Mouse (Mus musculus): ENCODE data around the gene 2610507B11Rik.

Gene 2610507B11Rik

DNA sequence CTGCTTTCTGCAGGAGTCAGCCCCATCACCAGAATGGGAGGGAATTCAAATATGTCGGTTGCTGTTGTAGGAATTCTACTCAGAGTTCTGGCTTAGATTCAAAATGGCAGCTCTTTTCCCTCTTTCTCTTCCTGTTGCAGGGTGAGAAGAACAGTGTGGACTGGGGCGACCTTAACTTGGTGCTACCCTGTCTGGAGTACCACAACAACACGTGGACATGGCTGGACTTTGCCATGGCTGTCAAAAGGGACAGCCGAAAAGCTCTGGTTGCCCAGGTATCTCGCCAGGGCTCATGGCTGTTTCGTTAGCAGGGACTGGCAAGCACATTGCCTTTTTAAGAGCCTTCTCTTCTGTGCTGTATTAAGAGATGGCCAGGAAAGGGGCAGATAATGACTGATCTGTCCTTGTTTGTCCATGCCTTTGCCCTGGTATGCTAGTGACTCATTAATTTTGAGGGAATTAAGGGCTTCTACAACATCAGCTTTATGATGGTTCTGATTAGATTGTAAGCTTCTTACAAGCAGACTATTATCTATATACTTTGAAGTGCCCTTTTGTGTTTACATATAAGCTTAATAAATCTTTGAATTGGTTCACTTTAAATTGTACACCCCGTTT, 27.7 kb downstream of the 2610507B11Rik start:
- no peak for DNase-seq (ENCODE audit: low spot score)

DNA sequence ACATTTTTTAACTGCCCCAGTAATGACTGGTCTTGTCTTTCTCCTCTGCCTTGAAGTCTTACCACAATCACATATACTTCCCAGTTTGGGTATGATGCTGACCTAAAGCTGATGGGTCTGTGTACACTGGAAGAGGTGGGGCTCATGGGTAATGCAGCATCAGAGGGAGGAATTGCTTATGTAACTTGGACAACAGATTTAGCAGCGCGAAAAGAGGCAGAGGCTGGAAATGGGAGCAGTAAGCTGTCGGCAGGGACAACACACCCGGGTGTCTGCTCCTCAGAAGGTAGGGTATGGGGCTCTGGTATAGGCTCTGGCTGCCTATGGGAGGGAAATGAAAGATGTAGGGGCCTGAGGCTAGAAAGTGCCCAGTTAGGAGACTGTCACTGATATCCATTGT, 29.1 kb downstream of the 2610507B11Rik start, which contains the start of gene BC030499:
TSS of gene BC030499 (plus strand) at position 188 of the 400 bp plus-strand sequence.
- DNase-seq (ENCODE audit: low spot score), result no peak

DNA sequence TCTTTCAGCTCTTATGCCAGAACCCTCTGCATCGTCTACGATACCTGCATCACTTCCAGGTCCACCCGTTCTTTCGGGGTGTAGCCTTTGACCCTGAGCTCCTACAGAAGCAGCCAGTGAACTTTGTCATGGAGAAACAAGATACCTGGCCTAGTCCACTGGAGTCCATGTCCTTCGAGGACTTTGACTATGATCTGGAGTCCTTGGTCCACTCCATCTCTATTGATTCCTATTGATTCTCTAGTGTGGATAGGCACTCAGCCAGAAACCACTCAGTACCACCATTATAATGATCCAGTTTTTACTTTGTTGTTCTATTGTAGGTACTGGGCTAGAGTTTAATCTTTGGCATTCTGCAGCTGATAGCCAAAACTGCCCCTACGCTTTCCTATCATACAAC, 33.0 kb downstream of the 2610507B11Rik start:
- no peak for DNase-seq (ENCODE audit: low spot score)

DNA sequence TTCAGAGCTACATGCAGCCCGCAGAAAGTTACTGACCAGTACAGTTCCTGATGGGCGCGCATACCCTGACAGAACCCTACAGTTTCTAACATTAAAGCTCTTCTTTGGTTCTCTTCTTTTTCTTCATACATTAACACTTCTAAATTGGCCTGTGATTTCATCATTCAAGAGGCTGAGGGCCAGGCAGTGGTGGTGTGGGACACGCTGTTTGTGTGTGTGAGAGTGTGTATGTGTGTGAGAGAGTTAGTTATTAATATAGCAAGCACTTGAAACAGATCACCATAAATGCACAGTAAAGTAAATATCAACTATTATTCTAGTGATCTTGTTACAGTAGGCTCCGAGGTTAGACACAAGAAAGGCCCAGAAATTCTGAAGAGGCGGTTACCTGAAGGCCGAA, 39.4 kb downstream of the 2610507B11Rik start:
- DNase-seq (ENCODE audit: low spot score), result no peak

DNA sequence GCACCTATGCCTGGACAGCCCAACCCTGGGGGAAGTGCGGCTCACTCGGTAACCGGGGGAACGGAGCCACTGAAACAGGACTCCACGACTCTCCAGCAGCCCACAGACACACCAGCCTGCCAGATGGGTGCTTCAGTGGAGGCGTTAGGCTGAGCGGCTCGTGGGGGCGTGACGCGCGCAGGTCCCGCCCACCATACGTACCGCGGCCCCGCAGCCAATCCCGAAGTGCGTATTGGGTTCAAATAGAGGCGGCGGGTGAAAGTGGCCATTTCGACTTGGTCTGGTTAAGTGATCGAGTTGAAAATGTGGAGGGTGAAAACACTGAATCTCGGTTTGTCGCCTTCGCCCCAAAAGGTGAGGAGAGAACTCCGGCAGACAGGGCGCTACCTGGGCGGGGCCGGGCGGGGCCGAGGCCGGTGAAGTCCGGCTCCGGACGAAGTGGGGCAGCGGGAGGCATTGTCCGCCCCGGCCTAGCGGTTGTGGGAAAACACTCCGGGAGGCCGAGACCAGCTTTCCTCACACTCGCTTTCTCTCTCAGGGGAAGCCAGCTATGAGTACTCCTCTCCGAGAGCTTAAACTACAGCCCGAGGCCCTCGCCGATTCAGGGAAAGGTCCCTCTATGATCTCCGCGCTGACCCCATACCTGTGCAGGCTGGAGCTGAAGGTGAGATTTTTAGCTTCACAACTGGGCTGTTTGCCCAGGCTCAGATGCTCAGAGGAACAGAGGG, 40.0 kb downstream of the 2610507B11Rik start, which contains the start of gene Spag5:
TSS of gene Spag5 (plus strand) at position 173 of the 728 bp plus-strand sequence.
- peak; percentile 87 for DNase-seq (ENCODE audit: low spot score)

DNA sequence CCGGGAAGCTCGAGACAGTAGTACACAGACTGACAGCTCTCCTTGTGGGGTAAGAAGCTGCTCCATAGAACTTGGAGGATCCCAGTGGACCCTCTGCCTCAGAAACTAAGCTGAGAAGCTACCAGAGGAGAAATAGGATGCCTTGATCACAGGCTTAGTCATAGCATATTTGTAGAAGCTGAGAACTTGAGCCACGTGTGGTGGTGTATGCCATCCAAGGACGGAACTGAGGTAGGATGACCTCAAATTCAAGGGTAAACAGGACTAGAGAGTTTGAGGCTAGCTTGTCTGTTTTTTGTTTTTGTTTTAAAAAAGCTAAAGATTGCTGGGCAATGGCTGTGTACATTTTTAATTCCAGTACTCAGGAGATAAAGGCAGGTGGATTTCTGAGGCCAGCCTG, 43.7 kb downstream of the 2610507B11Rik start:
- no peak for DNase-seq (ENCODE audit: low spot score)

DNA sequence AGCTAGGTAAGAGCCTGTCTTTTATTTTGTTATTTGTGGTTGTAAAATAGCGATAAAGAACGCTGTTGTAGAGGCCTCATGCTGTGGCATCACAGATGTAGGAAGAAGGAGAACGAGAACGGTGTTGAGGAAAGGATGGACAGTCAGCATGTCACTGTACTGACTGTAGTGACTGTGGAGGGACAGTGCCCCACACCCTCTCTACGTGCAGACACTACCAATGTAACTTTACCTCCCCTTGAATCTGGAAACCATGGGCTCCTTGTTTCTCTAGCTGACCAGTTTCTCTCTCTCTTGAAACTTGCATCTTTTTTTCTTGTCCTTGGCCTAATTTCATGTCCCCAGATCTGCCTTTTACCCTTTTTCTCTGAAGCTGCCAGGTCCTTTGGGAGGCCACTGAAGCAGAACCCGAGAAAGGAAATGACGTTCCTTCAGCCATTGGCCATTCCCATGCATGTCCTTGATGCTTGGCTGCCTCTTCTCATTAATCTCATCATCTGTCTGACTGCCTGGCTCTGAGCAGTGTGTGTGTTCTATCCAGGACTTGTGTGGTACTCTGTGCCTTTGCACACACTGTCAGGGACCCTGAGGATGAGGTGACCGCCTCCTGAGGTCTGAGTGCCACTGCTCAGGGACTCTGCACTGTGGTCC, 49.4 kb downstream of the 2610507B11Rik start:
- DNase-seq (ENCODE audit: low spot score), result no peak

DNA sequence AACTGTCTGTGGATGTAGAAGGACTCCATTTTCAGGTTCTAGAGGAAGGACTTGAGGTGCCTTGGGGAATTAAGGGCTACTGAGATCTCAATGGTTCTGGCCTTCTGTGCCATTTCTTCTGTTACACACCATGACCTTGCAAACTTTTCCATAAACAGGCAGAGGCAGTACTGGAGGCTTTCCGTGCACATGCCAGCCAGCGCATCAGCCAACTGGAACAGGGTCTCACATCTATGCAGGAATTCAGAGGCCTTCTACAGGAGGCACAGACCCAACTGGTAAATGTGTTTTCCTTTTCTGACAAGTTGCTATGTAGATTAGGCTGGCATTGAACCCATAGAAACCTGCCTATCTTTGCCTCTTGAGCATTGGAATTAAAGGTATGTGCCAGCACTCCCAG, 52.1 kb downstream of the 2610507B11Rik start:
- no peak for DNase-seq (ENCODE audit: low spot score)

DNA sequence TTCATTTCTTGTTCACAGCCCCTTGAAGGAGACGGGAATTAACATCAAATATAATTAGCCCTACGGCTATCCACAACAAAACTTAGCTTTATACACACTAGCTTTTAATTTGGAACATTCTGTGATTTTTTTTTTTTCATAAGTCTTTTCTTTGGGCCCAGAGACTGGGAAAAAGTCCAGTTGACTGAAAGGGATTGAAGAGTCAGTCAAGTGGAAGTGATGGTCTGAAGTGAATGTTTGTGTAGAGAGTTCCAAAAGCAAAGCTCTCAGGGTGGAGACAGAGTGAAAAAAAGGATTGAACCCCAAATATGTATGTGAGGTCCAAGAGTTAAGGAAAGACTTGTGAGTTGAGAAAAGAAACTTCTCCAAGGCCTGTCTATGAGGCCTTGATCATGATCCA, 56.9 kb downstream of the 2610507B11Rik start:
- no peak for DNase-seq (ENCODE audit: low spot score)

DNA sequence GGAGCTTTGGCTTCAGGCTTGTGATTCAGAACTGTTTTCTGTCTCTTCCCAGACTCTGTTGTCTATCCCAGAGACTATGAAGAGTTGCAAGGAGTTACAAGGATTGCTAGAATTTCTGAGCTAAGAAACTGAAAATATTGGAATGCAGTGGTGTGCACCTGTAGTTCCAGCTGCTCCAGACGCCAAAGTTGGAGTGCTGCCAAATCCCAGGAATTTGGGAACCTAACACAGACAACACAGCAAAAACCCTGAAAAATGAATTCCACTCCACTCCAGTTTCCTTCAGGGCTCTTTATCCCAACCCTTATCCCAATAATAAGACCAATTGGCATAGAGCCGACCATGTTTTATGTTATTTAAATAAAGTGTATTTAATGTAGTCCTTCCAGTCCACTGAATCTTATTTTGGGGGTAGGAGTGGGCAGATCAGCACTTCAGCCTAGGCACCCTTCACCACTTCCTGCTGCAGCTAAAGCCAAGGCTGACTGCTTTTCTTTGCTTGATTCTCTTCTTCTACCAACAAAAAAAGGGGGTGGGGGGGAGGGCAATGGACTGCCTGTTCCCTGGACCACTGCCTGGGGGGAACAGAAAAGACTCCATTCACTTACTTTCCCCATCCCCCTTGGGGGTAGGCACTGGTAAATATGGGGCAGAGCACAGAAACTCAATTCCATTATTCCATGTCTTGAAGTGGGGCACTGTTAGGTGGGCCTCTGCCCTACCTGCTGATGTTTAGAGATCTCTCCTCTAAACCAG, 60.7 kb downstream of the 2610507B11Rik start:
- no peak for DNase-seq (ENCODE audit: low spot score)

DNA sequence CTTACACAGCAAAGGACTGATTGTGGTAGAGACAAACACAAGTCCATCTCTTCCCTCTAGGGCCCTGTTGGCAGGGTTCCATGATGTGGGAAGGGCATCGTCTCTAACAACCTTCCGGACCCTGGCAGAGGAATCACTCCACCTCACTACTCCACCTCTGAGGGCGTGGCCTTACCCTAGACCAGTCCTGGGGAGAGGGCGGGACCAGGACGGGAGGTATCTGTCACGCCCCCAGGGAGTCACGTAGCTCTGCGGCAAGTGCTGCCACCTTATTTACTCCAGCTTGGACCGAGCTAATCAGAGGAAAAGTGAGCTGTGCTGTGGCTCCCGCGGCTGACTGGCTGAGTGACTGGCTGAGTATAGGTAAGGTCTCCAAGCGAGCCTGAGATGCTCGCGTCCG, 61.3 kb downstream of the 2610507B11Rik start, which contains the start of gene Aldoc:
TSS of gene Aldoc (plus strand) at position 109 of the 400 bp plus-strand sequence.
- DNase-seq (ENCODE audit: low spot score), result peak; percentile 57

DNA sequence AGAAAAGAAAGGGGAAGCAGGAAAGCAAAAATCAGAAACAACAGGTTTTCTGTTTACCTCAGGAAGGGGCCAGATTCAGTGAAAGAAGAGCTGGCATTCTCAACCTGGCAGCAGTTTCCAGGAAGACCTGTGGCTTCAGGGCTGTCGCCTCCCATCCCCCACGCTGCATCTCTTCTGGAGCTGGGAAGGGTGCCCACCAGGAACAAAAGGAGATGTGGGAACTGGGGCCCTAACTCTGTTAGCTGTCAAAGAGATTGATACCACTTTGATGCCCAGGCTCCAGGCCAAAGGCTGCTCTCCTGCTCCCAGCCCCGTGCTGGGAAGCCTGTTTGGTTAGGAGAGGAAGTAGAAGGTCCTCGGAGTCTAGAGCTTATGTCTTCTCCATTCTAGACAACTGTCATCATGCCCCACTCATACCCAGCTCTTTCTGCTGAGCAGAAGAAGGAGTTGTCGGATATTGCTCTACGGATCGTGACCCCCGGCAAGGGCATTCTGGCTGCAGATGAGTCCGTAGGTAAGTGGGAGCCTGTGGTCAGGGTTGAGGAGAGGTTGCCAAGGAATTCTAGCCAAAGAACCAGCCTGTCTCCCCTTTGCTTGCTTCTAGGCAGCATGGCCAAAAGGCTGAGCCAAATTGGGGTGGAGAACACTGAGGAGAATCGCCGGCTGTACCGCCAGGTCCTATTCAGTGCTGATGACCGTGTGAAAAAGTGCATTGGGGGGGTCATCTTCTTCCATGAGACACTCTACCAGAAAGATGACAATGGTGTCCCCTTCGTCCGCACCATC, 62.6 kb downstream of the 2610507B11Rik start:
- no peak for DNase-seq (ENCODE audit: low spot score)

DNA sequence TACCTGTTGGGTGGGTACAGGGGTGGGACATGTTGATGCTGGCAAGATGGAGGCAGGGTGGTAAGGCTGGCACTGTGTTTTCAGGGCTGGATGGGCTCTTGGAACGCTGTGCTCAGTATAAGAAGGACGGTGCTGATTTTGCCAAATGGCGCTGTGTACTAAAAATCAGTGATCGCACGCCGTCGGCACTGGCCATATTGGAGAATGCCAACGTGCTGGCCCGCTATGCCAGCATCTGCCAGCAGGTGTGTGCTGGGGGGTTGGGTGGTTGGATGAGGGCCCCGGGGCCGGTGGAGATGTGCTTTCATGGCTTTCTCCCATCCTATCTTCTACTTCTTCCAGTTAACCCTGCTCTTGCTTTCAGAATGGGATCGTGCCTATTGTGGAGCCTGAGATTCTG, 63.4 kb downstream of the 2610507B11Rik start:
- no peak for DNase-seq (ENCODE audit: low spot score)

DNA sequence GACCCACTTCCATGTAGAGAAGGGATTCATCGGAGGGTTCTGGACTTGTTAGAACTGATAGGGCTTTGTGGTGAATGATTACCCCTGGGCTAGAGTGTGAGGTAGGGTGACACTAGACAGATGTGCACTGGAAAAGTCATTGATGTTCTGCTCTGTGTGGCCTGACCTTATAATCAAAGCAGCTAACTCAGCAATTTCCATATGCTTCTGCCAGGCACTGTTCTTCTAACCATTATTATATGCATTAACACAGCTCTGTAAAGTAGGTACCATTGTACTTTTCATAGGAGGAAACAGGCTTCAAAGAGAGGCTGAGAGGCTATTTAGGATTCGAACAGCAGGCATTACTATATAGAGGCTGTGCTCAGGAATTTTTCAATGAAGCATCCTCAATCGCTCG, 65.7 kb downstream of the 2610507B11Rik start:
- no peak for DNase-seq (ENCODE audit: low spot score)

DNA sequence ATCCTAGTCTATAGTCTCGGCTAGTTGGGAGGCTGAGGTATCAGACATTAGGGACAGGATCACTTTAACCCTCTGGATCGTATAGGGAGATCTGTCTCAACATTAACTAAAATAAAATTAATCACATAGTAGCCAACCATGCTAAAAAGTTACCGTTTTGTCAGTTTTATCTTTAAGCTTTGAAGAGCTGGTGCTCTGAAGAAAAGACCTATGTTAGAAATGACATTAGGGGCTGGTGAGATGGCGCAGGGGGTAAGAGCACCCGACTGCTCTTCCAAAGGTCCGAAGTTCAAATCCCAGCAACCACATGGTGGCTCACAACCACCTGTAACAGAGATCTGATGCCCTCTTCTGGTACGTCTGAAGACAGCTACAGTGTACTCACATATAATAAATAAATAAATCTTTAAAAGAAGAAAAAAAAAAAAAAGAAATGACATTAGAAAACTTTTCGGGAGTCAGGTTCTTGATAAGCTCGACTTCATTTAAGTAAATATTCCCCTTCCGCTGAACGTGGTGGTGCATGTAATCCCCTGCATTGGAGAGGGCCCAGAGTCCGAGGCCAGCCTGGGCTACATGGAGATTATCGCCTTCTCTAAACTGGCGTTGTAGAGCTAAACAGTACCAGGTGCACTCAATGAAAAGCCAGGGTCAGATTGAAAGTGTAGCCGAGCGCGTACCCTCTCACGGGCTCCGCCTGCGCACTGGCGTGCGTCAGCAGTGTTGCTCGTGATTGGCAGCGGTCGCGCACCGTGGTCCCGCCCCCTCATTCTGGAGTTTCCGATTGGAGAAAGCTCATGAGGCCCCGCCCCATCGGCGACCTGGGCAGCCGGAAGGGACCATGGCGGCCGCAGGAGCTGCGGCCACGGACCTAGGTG, 66.3 kb downstream of the 2610507B11Rik start, which contains the start of gene Pigs:
TSS of gene Pigs (plus strand) at position 782 of the 878 bp plus-strand sequence.
- DNase-seq (ENCODE audit: low spot score), result peak; percentile 90

DNA sequence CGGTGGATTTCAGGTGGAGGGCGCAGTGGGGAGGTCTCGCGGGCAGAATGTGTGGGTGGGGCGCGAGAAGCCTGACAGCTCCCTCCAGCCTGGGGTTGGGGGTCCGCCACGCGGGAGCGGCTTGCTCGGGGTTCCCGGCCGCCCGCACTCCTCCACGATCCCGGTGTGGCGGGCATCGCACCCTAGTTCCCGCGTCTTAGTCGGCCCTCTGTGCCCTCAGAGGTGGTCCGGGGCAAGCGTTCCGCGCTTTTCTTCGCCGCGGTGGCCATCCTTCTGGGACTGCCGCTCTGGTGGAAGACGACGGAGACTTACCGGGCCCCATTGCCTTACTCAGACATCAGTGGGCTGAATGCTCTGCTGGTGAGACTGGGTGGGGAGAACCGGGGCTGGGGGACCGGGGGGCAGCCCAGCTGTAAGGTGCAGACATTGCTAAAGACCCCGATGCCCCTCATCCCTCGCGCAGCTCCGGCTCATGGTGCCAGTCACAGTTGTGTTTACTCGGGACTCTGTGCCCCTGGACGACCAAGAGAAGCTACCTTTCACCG, 67.0 kb downstream of the 2610507B11Rik start:
- DNase-seq (ENCODE audit: low spot score), result no peak

DNA sequence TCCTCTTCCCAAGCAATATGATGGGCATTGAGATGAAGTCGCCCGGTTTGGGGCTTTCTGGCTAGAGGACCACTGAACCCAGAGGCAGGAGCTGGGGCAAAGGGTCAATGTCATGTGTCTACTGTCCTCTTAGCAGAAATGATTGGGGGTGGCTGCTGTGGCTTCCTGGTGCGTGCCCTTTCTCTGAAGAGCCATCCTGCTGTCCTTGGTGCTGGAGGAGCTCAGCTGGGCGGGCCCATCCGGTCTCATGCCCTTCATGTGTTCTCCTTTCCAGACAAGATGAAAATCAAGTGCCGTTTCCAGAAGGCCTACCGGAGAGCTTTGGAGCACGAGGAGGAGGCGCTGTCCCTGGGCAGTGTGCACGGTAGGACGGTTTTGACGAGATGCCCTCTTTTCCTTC, 71.1 kb downstream of the 2610507B11Rik start:
- DNase-seq (ENCODE audit: low spot score), result no peak

DNA sequence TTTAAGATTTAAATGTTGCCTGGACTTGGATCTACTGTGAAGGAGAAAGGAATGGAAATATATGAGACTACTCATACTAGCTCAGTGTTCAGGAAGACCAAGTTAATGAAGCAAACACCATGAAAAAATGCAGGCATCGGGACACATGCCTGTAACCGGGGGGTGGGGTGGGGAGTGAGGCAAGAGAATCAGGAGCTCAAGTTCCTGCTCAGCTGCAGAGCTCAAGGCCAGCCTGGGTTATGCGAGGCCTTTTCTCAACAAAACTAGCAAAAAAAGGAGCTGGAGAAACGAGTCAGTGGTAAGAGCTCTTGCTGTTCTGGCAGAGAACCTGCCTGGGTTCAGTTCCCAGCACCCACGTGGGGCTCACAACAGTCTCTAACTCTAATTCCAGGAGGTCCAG, 72.4 kb downstream of the 2610507B11Rik start:
- no peak for DNase-seq (ENCODE audit: low spot score)

DNA sequence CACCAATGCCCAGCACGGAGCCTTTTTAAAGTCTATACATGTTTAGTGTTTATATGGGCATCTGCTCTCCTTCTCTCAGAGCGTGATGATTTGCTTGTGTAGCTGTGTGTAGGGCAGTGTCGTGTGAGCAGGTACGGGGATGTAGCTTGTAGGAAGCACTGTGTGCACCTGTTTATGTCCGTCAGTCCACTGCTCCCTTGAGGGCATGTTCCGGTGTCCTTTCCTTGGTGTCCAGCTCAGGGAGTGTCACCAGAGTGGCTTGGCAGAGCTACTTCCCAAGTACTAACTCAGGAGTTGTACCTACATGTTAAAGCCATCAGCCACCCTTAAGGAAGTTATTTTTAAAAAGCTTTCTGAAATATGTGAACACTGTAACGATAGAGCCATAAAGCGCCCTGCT, 75.5 kb downstream of the 2610507B11Rik start:
- no peak for DNase-seq (ENCODE audit: low spot score)
